Mouse (Mus musculus) embryonic facial prominence, embryonic 10.5 days (tissue): ENCODE data around the gene Aqp7. TPM values are rescaled to one million over a fixed set of nuclear protein-coding genes. Genes with fewer than 3 reads are reported as not detected.
"Not testable (repeated sequence)": the region's sequence is repeated elsewhere in the genome, so short reads cannot be mapped to it uniquely, and the experiment has no call there.

Experiments used
- DNase-seq: peaks from one replicate; pipeline ENCODE4 v3.0.0-alpha.2; 2017; ENCODE audit warnings: low spot score
- H3K27ac ChIP-seq: fragments of 300-500 bp; sonication (generic); replicated peaks from 2 replicates; pipeline ENCODE4 v1.5.1; 2016; ENCODE audit warnings: mild to moderate bottlenecking
- H3K27me3 ChIP-seq: fragments of 300-500 bp; sonication (generic); replicated peaks from 2 replicates; pipeline ENCODE4 v1.6.1; 2016; ENCODE audit warnings: low read depth, mild to moderate bottlenecking; ENCODE audit not compliant: poor library complexity, severe bottlenecking
- H3K36me3 ChIP-seq: fragments of 300-500 bp; sonication (generic); replicated peaks from 2 replicates; pipeline ENCODE4 v1.6.1; 2016; ENCODE audit warnings: mild to moderate bottlenecking, moderate library complexity
- H3K4me1 ChIP-seq: fragments of 300-500 bp; sonication (generic); 2 replicates; pipeline ENCODE4 v1.6.1; 2016
- H3K4me3 ChIP-seq: fragments of 300-500 bp; sonication (generic); 2 replicates; pipeline ENCODE4 v1.5.1; 2016; ENCODE audit warnings: mild to moderate bottlenecking, moderate library complexity
- H3K9me3 ChIP-seq: fragments of 300-500 bp; sonication (generic); 2 replicates; pipeline ENCODE4 v1.6.1; 2016; ENCODE audit warnings: mild to moderate bottlenecking
- WGBS: fragments of 180-500 bp; shearing (Covaris S2); methylation state at CpG from one replicate; pipeline ENCODE4 v1.1.7; 2016; 5-methylcytosine and 5-hydroxymethylcytosine counted together
- polyA plus RNA-seq: library from polyadenylated mRNA; unstranded; fragments of >200 nt; fragmentation: Nextera tagmentation; extraction: Ambion mirVana; gene quantifications from 2 replicates; pipeline ENCODE4 v1.2.1, GENCODE M21; 2016

Gene Aqp7
- polyA plus RNA-seq, 1 experiment from 2014 or later = not detected

DNA sequence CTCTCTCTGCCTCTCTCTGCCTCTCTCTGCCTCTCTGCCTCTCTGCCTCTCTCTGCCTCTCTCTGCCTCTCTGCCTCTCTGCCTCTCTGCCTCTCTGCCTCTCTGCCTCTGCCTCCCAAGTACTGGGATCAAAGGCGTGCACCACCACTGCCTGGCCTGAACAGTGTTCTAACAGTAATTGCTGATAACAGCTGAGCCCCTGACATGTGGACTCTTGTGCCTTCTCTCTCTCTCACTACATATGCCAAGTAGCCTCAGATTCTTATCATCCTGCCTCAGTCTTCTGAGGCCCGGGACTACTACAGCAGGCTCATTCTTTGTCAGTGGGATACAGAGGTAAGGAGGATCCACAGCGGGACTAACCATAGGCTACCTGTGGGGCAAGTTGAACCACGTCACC, 34.9 kb upstream of the Aqp7 start:
- H3K27me3 ChIP-seq, H3K4me3 ChIP-seq, H3K9me3 ChIP-seq, DNase-seq, H3K27ac ChIP-seq, H3K36me3 ChIP-seq, H3K4me1 ChIP-seq: not testable (repeated sequence)
- 75% methylated on average over 4 of the region's 4 CpGs for WGBS

DNA sequence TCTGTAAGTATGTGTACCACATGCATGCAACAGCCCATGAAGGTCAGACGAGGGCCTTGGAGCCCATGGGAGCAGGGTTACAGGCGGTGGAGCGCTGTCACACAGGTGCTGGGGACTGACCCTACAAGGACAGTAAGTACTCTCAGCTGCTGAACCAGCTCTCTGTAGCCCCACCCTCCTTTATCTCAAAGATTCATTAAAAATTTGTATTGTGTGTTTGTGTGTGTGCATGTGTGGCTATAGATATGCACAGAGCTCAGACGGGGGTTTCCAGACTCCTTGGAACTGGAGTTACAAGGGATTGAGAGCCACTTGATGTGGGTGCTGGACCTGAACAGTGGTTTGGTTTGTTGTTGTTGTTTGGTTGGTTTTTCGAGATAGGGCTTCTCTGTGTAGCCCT, 33.8 kb upstream of the Aqp7 start:
- H3K9me3 ChIP-seq = no peaks in the 10 kb centered on the region
- H3K27me3 ChIP-seq = no peaks in the 10 kb centered on the region
- 85% methylated on average over 5 of the region's 5 CpGs for WGBS
- no peaks in the 10 kb centered on the region for H3K4me1 ChIP-seq
- no peaks in the 10 kb centered on the region for H3K36me3 ChIP-seq
- DNase-seq = no peak
- H3K4me3 ChIP-seq = no peak overlapping the region
- H3K27ac ChIP-seq = no peak overlapping the region

DNA sequence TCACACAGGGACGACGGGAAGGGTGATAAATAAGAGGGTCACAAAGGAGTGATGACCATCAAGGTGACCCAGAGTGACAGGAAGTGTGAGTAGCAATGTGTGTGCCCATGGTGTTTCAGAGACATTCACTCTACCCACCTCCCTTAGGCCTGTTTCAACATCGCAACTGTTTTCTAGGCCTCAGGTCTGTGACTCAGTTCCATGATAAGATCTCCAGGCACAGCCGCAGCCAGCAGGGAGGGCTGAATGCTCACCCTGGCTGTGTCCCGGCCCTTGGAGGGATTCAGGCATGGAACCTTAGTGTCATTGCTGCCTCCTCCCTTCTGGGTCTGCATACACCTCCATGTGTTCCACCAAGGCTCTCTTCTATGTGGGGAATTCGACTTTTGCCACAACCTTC, 30.8 kb upstream of the Aqp7 start:
- no peak for DNase-seq

DNA sequence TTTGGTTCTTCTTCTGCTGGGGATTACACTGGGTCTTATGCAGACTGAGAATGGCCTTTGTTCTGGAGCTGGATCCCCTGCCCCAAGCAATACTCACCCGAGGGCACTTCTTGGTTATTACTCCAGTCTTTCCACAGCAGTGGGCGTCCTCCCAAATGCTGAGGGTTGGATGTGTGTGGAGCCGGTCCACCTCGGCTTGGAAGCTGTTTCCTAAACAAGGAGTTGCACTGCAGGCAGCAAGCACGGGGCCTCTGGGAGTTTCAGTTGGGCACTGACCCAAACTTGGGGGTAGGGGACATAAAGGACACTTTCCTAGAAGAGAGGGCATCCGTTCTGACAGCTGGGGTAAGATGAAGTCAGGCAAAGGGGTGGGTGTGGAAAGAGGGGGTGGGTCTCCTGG, 26.5 kb upstream of the Aqp7 start:
- Histone ChIP-seq H3K27me3 (no peaks in the 10 kb centered on the region), H3K9me3 (no peaks in the 10 kb centered on the region), H3K27ac (no peak overlapping the region), H3K4me3 (no peak overlapping the region), H3K4me1 (no peaks in the 10 kb centered on the region), H3K36me3 (no peaks in the 10 kb centered on the region)
- DNase-seq = no peak
- WGBS = 76% methylated on average over 6 of the region's 6 CpGs

More for the DNA sequence above, 30.8 kb upstream of the Aqp7 start:
- Histone ChIP-seq H3K36me3 (no peaks in the 10 kb centered on the region), H3K9me3 (no peaks in the 10 kb centered on the region), H3K27ac (no peak overlapping the region), H3K4me1 (no peaks in the 10 kb centered on the region), H3K4me3 (no peak overlapping the region), H3K27me3 (no peaks in the 10 kb centered on the region)
- 78% methylated on average over 6 of the region's 6 CpGs for WGBS

DNA sequence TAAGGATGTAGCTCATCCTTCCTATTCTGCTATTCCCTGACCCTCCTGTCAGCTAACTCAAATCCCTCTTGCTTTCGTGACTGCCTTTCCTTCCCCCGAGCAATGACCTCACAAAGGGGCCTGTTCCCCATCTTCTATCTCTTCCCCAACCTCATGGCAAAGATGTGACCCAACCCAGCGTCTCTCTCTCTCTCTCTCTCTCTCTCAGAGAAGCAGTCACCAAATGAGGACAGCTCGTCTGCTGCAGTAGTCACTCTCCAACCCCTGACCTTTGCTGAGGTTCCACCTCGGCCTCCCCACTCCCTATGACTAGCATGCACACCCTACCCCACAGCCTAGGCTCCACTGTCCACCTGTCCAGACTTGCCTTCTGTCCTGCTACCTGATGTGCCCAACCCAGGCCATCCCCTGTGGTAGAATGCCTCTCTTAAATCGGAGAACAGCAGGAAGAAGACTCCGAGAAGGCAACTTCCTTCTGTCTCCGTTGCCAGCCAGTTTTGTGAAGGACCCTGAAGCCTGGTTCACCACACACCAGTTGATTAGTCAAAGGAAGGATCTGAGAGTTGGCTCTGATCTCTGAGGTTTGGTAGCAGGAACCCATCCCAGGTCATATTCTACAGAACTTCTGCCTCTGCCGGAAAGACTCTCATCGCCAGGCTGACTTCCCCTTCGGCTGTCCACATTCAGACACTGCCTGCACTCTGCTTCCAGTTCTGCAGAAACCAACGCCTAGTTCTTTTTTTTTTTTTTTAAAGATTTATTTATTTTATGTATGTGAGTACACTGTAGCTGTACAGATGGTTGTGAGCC, 25.3 kb upstream of the Aqp7 start:
- Histone ChIP-seq H3K9me3 (no peaks in the 10 kb centered on the region), H3K4me3 (no peak overlapping the region), H3K36me3 (no peaks in the 10 kb centered on the region), H3K27me3 (no peaks in the 10 kb centered on the region), H3K27ac (no peak overlapping the region), H3K4me1 (no peaks in the 10 kb centered on the region)
- WGBS = 79% methylated on average over 12 of the region's 12 CpGs
- DNase-seq = no peak

DNA sequence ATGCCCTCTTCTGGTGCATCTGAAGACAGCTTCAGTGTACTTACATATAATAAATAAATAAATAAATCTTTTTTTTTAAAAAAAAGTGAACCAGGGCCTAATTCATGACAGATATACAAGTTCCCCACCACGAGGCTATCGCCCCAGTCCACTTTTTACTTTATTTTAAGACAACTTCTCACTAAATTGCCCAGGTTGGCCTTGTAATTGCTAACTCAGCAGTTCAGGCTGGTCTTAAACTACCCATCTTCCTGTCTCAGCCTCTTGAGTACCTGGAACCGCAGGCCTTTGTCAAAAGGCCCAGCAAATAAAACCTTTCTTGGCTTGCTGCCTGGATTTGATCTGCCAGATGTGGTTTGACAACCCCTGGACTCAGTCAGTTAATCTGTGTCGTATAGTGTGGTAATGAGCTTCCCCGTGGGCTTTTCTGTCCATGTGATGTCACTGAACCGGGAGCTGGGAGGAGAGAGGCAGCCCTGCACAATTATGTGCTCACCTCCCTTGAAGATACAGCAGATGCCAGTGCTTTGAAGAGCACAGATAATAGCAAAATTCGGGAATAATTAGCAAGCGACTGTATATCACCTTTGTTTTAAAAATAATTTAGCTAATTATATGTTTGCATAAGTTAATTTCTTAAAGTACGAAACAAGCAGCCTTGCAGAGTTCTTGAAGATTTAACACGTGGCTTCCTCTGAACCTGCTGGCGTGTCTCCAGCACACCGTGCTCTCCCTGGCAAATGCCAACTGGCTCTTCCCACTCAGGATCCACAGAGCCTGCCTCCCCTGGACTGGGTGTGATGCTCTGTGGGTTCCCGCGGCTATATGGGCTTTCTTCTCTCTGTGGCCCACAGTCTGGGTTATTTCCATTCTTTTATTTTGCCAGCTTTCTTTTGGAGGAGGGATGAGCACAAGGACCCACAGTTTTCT, 23.8 kb upstream of the Aqp7 start:
- Histone ChIP-seq H3K9me3 (no peaks in the 10 kb centered on the region), H3K27me3 (no peaks in the 10 kb centered on the region), H3K27ac (no peak overlapping the region), H3K4me3 (no peak overlapping the region), H3K4me1 (no peaks in the 10 kb centered on the region), H3K36me3 (no peaks in the 10 kb centered on the region)
- WGBS = 85% methylated on average over 14 of the region's 14 CpGs
- DNase-seq = no peak

DNA sequence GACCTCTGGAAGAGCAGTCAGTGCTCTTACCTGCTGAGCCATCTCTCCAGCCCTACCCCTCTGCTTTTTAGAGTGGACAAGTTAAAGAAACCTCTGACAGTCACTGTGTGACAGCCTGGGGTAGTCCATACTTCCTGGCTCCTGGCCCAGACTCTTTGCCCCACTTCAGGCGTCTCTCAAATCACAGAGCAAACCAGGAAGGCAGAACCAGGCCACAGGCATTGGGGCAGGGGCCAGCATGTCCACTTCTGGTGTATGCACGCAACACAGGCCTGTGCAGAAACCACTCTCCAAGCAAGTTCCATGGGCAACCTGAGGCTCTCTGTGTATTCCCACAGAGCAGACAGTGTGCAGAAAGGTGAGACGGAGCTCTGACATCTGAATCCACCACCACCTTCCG, 17.3 kb upstream of the Aqp7 start:
- H3K4me1 ChIP-seq = peaks cover 14% of the 10 kb centered on the region; the same call in 1 of the 2 replicates
- H3K27ac ChIP-seq = no peak overlapping the region
- H3K36me3 ChIP-seq = no peaks in the 10 kb centered on the region
- H3K9me3 ChIP-seq = no peaks in the 10 kb centered on the region
- 89% methylated on average over 4 of the region's 4 CpGs for WGBS
- no peak overlapping the region for H3K4me3 ChIP-seq
- peaks cover 4% of the 10 kb centered on the region; the same call in 1 of the 2 replicates for H3K27me3 ChIP-seq
- DNase-seq = no peak

DNA sequence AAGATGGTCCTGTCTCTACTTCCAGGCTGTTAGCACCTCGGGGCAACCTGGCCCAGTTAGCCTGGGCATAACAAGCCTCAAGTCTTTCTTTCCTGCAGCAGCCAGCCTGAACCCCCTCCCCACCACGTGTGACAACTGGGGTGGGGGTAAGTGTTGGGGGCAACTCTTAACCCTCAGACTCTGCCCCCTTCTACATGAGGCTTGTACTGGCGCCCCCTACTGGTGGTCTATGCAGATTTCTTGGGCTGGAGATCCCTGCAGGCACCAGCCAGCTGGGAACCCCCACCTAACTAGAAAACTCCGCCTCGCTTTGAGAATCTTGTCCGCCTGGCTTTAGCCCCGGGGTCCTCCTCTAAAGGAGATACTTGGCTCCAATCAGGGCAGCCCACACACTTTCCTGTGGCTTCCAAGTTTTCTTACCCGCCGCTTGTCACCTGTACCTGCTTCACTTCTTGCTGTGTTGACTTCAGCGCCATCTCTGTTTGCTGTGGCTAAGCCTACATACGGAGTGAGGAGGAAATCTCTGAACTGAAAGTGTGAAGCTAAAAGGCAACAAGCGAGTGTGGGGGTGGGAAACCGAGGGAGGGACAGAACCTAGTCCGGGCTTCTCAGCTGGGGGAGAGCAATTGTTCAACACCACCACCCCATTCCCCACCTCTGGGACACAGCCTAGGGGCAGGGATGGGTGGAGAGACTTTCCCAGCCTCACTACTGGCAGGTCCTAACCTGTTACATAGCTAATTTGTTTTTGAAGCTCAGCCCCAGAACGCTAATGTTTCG, 16.1 kb upstream of the Aqp7 start:
- 18% methylated on average over 16 of the region's 16 CpGs for WGBS

DNA sequence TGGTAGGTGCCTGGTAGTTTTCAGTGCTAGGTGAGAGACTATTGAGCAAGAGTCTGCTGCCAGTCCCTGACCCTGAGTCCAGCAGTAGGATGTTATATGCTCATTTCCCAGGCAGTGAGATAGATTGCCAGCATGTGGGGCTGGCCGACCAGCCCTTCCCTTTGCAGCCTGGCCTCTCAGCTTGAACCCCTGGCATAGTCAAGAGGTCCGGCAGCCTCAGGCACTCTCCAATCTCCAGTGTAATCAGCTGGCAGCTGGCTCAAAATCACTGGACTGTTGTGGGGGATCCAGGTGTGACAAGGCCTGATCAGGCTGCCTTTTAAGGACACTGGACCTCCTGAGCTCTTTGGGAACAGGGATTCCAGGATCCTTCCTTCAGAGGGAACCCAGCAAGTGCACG, 15.4 kb upstream of the Aqp7 start:
- H3K4me3 ChIP-seq = no peak overlapping the region
- 53% methylated on average over 3 of the region's 3 CpGs for WGBS
- H3K36me3 ChIP-seq = no peaks in the 10 kb centered on the region
- H3K9me3 ChIP-seq = no peaks in the 10 kb centered on the region
- H3K27ac ChIP-seq = peak overlapping the region; percentile 8; the same call in 1 of the 2 replicates
- peaks cover 14% of the 10 kb centered on the region; the same call in 1 of the 2 replicates for H3K4me1 ChIP-seq
- DNase-seq = no peak
- peaks cover 4% of the 10 kb centered on the region; the same call in 1 of the 2 replicates for H3K27me3 ChIP-seq

More for the DNA sequence above, 16.1 kb upstream of the Aqp7 start:
- Histone ChIP-seq H3K27me3 (peaks cover 4% of the 10 kb centered on the region; the same call in 1 of the 2 replicates), H3K9me3 (no peaks in the 10 kb centered on the region), H3K27ac (peak overlapping the region; percentile 8; the same call in 1 of the 2 replicates), H3K4me1 (peaks cover 14% of the 10 kb centered on the region; the same call in 1 of the 2 replicates), H3K36me3 (no peaks in the 10 kb centered on the region), H3K4me3 (no peak overlapping the region)
- peak; percentile 57 for DNase-seq

DNA sequence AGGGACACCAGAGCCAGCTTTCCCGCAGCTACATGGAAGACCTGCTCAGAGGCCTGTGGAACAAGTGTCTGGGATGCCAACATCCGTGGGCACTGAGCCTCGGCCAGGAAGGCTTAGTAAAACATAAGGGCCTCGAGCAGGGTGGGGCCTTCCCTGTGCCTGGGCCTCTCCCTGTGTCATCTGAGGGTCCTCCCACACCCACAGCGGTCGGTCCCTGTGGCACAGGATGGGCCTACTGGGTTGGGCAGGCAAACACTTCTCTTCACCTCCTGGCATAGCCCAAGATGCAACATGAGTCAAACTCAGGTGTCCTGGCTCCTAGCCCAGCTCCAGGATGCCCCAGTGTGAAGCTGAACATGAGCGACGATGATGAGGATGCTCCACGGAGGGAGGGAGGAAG, 9.4 kb upstream of the Aqp7 start:
- Histone ChIP-seq H3K27me3 (no peaks in the 10 kb centered on the region), H3K4me1 (peaks cover 7% of the 10 kb centered on the region; the same call in 1 of the 2 replicates), H3K9me3 (no peaks in the 10 kb centered on the region), H3K36me3 (no peaks in the 10 kb centered on the region), H3K4me3 (no peak overlapping the region), H3K27ac (no peak overlapping the region)
- no peak for DNase-seq
- WGBS = 77% methylated on average over 9 of the region's 9 CpGs

DNA sequence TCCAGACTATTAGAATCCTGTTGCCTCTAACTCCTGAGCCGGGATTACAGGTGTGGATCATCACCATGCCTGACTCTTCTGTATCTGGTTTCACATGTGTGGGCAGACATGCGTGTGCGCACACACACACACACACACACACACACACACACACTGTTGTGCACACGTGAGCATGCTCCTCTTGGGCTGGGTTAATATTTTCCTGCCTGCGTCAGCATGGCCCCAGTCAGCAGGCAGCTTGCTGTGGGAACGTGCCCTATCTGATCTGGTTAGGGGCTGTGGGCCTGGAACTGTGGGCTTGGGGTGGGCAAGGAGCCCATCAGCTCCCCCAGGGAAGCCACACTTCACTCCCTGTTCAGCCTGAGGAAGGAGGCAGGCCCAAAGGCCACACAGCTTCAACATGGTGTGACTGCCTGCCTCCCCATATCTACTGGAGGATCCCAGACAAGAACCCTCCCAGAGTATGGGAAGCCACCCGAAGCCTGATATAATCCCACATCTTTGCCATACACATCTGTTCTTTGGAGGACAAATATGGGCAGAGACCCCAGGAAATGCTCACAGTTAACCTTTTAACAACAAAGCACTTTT, 8.9 kb upstream of the Aqp7 start:
- 67% methylated on average over 7 of the region's 7 CpGs for WGBS
- H3K9me3 ChIP-seq = no peaks in the 10 kb centered on the region

DNA sequence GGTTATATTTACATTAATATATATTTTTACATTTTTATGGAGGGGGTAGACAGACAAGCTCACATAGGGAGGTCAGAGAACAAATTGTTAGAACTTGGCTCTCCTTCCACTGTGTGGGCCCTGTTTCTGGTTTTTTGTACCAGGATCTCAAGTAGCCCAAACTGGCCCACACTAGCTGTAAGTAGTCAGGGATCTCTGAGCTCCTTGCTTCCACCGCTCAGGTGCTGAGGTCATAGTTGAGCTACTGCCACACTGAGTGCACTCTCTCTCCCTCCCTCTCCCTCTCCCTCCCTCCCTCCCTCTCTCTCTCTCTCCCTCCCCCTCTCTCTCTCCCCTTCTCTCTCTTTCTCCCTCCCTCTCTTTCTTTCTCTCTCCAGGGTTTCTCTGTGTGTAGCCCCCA, 8.3 kb upstream of the Aqp7 start:
- WGBS = 22% methylated on average over 1 of the region's 1 CpGs
- DNase-seq = no peak
- Histone ChIP-seq H3K4me1 (peaks cover 7% of the 10 kb centered on the region; the same call in 1 of the 2 replicates), H3K36me3 (no peaks in the 10 kb centered on the region), H3K27me3 (no peaks in the 10 kb centered on the region), H3K4me3 (no peak overlapping the region), H3K9me3 (no peaks in the 10 kb centered on the region), H3K27ac (no peak overlapping the region)

More for the DNA sequence above, 8.9 kb upstream of the Aqp7 start:
- Histone ChIP-seq H3K27me3 (no peaks in the 10 kb centered on the region), H3K36me3 (no peaks in the 10 kb centered on the region), H3K4me1 (peaks cover 7% of the 10 kb centered on the region; the same call in 1 of the 2 replicates), H3K4me3 (no peak overlapping the region), H3K27ac (no peak overlapping the region)
- DNase-seq = no peak
